9 mouse cellular contexts compared by ENCODE assay signal in the genomic region with DNA sequence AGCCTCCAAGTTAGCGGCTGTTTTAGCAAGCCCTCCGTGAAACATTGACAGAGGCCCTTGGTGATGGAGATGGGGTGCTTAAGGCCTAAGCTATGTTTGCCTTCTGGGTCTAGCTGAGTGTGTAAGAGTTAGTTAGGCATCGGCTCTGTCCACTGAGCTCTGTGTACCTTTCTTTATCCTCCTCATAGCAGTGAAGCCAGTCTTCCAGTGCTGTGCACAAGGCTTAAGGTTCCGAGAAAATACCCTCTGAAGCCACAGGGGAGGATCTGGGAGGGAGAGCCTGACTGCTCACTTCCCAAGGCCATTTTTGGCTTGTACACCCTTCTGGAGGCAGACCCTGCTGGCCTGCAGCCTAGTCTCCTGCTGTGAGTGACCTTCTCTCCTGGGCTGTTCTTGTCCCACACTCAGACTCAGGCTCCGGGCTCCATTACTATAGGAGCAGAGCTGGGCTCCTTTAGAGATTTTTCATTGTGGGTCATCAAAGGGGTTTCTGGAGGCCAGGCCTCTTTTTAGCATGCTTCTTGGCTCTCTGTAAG. TPM values are rescaled to one million over a fixed set of nuclear protein-coding genes. Genes with fewer than 3 reads are reported as not detected.
A peak's percentile ranks its signal among the peaks of the same experiment; 100 is the strongest.
DNase-seq lines count a peak whose midpoint lies in the region; ATAC-seq and TF ChIP-seq lines count a peak whose summit lies in the region.
"Had no signal": no experiment of that assay in that cellular context is flagged by ENCODE, and none has a peak within 500 bp of the region (broad histone marks: within the 10 kb centered on the region; RNA-seq: fewer than 3 reads in every experiment).

No protein-coding gene starts in this region.

- TF ChIP-seq CTCF in stomach, postnatal 0 days (IDR thresholded peaks at IDR 0.05; ENCODE audit: low read depth): peak; percentile 21; the same call in 1 of the 2 replicates

- no peak for TF ChIP-seq EP300 in stomach, postnatal 0 days (optimal IDR thresholded peaks at IDR 0.05)

- H3K9me3 ChIP-seq in hindbrain, embryonic 12.5 days (replicated peaks): no peaks in the 10 kb centered on the region
- no peaks in the 10 kb centered on the region for H3K9me3 ChIP-seq in stomach, postnatal 0 days (ENCODE audit: control insufficient read depth, low read length)
- H3K9me3 ChIP-seq: limb, embryonic 15.5 days had no signal

- peak overlapping the region; percentile 64 for H3K27ac ChIP-seq in hindbrain, embryonic 12.5 days
- H3K27ac ChIP-seq in stomach, postnatal 0 days (replicated peaks): no peak overlapping the region
- H3K27ac ChIP-seq: limb, embryonic 15.5 days had no signal

- peaks cover 38% of the 10 kb centered on the region for H3K4me1 ChIP-seq in hindbrain, embryonic 12.5 days
- H3K4me1 ChIP-seq in stomach, postnatal 0 days (replicated peaks; ENCODE audit: control insufficient read depth, insufficient read depth): 0 out of 2 replicates have a peak, but pooled peaks cover 2% of the 10 kb centered on the region

- 74% methylated on average over 5 of the region's 5 CpGs for WGBS in hindbrain, embryonic 12.5 days
- 59% methylated on average over 5 of the region's 5 CpGs for WGBS in stomach, postnatal 0 days

- no peak overlapping the region for H3K4me2 ChIP-seq in hindbrain, embryonic 12.5 days (replicated peaks)
- H3K4me2 ChIP-seq in stomach, postnatal 0 days (replicated peaks; ENCODE audit: low read depth): no peak overlapping the region
- H3K4me2 ChIP-seq: limb, embryonic 15.5 days had no signal

- H3K36me3 ChIP-seq in hindbrain, embryonic 12.5 days: peaks cover 13% of the 10 kb centered on the region
- H3K36me3 ChIP-seq in stomach, postnatal 0 days (ENCODE audit: control insufficient read depth, insufficient read depth, low read length): peaks cover 3% of the 10 kb centered on the region

- no peak overlapping the region for H3K4me3 ChIP-seq in hindbrain, embryonic 12.5 days
- H3K4me3 ChIP-seq in stomach, postnatal 0 days (ENCODE audit: low read depth, low read length): no peak overlapping the region
- H3K4me3 ChIP-seq: limb, embryonic 15.5 days had no signal

- H3K27me3 ChIP-seq in hindbrain, embryonic 12.5 days: no peaks in the 10 kb centered on the region
- H3K27me3 ChIP-seq in stomach, postnatal 0 days (ENCODE audit: control insufficient read depth, insufficient read depth, low read length): no peaks in the 10 kb centered on the region
- H3K27me3 ChIP-seq: limb, embryonic 15.5 days had no signal

- no peak overlapping the region for H3K9ac ChIP-seq in hindbrain, embryonic 12.5 days
- H3K9ac ChIP-seq in stomach, postnatal 0 days (ENCODE audit: low read length): no peak overlapping the region
- H3K9ac ChIP-seq: limb, embryonic 15.5 days had no signal

- DNase-seq in lung, postnatal 4 days: peak; percentile 20 to 47
- no peak for DNase-seq in lung, postnatal 36 days
- DNase-seq in cerebellum, adult 9-11 months: peak; percentile 69
- no peak for DNase-seq in stomach, postnatal 0 days (ENCODE audit: low spot score)
- no peak for DNase-seq in left cerebral cortex, postnatal 25 days (ENCODE audit: low spot score in 2 of 2)
- DNase-seq in natural killer cell, adult 2 months (ENCODE audit: low spot score in 2 of 2): no peak

- no peak for ATAC-seq in hindbrain, embryonic 12.5 days (ENCODE audit: low FRiP score)
- no peak for ATAC-seq in stomach, postnatal 0 days (ENCODE audit: low FRiP score, low TSS enrichment)
- no peak for ATAC-seq in erythroid progenitor cell, adult 5-6 weeks (replicated peaks; ENCODE audit: low FRiP score, poor library complexity, severe bottlenecking)

- intact Hi-C loops in left cerebral cortex, postnatal 25 days (cut with DNase I): loop anchor here (5.0 kb wide), 1 partner anchor 57 kb away; a partner anchor contains a TSS

RNA-seq across cellular contexts. Expression of a gene that starts 56.7 kb away (rescaled TPM):
- 20.3 and 20.6 TPM in 2 replicates for polyA plus RNA-seq in hindbrain, embryonic 12.5 days (2016; fragmentation: Nextera tagmentation; extraction: Ambion mirVana)
- 1.7 and 1.9 TPM in 2 replicates for polyA plus RNA-seq in stomach, postnatal 0 days (2015; fragmentation: Nextera tagmentation; extraction: Ambion mirVana)
- total RNA-seq in left cerebral cortex, postnatal 25 days (2021): 10 to 100 TPM; 30.8 to 31.7 TPM
- total RNA-seq in erythroid progenitor cell, adult 5-6 weeks (2015; ENCODE audit: low replicate concordance): 0.42 TPM in 1 of 2 replicates, not detected in the other
- 0.08 and 0.13 TPM in 2 replicates for total RNA-seq in erythroid progenitor cell, adult 5-6 weeks (2017; ENCODE audit: low replicate concordance)

RNA-seq across cellular contexts. Expression of a gene that starts 56.7 kb away (rescaled TPM):
- 0.26 and 0.65 TPM in 2 replicates for polyA plus RNA-seq in hindbrain, embryonic 12.5 days (2016; fragmentation: Nextera tagmentation; extraction: Ambion mirVana)
- 0.08 and 0.17 TPM in 2 replicates for polyA plus RNA-seq in stomach, postnatal 0 days (2015; fragmentation: Nextera tagmentation; extraction: Ambion mirVana)
- not detected for total RNA-seq in left cerebral cortex, postnatal 25 days (2021)
- total RNA-seq in erythroid progenitor cell, adult 5-6 weeks (2015; ENCODE audit: low replicate concordance): not detected in 2 replicates
- total RNA-seq in erythroid progenitor cell, adult 5-6 weeks (2017; ENCODE audit: low replicate concordance): not detected in 2 replicates

RNA-seq across cellular contexts. Expression of a gene that starts 56.7 kb away (rescaled TPM):
- polyA plus RNA-seq in hindbrain, embryonic 12.5 days (2016; fragmentation: Nextera tagmentation; extraction: Ambion mirVana): 139 and 142 TPM in 2 replicates
- 86.6 and 91.6 TPM in 2 replicates for polyA plus RNA-seq in stomach, postnatal 0 days (2015; fragmentation: Nextera tagmentation; extraction: Ambion mirVana)
- 10 to 100 TPM; 44.8 to 52.2 TPM for total RNA-seq in left cerebral cortex, postnatal 25 days (2021)
- 10.1 TPM in 2 replicates for total RNA-seq in erythroid progenitor cell, adult 5-6 weeks (2015; ENCODE audit: low replicate concordance)
- total RNA-seq in erythroid progenitor cell, adult 5-6 weeks (2017; ENCODE audit: low replicate concordance): 1.8 TPM in 1 of 2 replicates, not detected in the other

Comparison
In these comparisons a context has a peak if more than half of its experiments do, and no peak if none do; other contexts are left out.
1. DNase-seq: peak in lung, postnatal 4 days (2 of 2) and cerebellum, adult 9-11 months (single experiment); none in lung, postnatal 36 days (single experiment), stomach, postnatal 0 days (single experiment), left cerebral cortex, postnatal 25 days (0 of 2) and natural killer cell, adult 2 months (0 of 2).
2. RNA of a gene that starts 56.7 kb away (total RNA-seq): 30.8 to 31.7 TPM in left cerebral cortex, postnatal 25 days; 0.08 to 0.42 TPM in erythroid progenitor cell, adult 5-6 weeks; every median in the first group is over 10 times any median in the second.
3. RNA of a gene that starts 56.7 kb away (total RNA-seq): 44.8 to 52.2 TPM in left cerebral cortex, postnatal 25 days; 1.8 to 10.1 TPM in erythroid progenitor cell, adult 5-6 weeks; every median in the first group is over 4 times any median in the second.